Mouse (Mus musculus): ENCODE measurements around the gene Dnm2.
"Not testable (repeated sequence)": the region's sequence is repeated elsewhere in the genome, so short reads cannot be mapped to it uniquely, and the experiment has no call there.

Gene Dnm2

GRCm38 (mm10) chr9:21456246-21456929 is 31.7 kb downstream of the Dnm2 start:
- DNase-seq (ENCODE audit: low read depth, low spot score), result no peak

- DNase-seq (ENCODE audit: low read depth, low spot score), result no peak
Observed at GRCm38 (mm10) chr9:21456930-21457634, 32.4 kb downstream of the Dnm2 start.

GRCm38 (mm10) chr9:21458821-21459220 is 34.1 kb downstream of the Dnm2 start:
- no peak for DNase-seq (ENCODE audit: low read depth, low spot score)

DNA sequence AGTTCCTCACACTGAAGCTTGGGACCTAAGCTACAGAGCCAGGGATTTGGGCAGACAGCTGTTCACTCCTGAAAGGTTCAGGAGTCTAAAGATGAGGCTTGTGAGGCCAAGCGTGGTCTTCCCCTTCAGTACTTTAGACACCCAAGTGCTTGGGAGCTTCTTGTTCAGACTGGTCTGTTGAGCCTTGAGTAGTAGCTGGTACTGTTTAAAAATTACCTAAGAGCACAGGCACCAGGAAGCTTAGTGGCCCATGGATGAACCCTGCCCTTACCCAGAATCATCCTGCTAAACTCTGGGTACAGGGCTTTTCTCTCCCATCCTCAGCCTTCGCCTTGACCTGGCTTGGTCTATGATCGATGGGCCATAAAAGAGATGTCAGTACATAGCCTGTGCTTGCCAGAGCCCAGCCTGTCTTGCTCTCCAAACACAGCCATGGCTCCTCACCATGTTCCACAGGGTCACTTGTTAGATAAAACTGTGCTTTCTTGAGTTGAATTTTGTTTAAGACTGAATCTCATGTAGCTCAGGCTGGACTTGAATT is 35.8 kb downstream of the Dnm2 start:
- DNase-seq (ENCODE audit: low read depth, low spot score), result no peak

GRCm38 (mm10) chr9:21463138-21463590 is 38.5 kb downstream of the Dnm2 start:
- DNase-seq (ENCODE audit: low read depth, low spot score), result no peak

DNA sequence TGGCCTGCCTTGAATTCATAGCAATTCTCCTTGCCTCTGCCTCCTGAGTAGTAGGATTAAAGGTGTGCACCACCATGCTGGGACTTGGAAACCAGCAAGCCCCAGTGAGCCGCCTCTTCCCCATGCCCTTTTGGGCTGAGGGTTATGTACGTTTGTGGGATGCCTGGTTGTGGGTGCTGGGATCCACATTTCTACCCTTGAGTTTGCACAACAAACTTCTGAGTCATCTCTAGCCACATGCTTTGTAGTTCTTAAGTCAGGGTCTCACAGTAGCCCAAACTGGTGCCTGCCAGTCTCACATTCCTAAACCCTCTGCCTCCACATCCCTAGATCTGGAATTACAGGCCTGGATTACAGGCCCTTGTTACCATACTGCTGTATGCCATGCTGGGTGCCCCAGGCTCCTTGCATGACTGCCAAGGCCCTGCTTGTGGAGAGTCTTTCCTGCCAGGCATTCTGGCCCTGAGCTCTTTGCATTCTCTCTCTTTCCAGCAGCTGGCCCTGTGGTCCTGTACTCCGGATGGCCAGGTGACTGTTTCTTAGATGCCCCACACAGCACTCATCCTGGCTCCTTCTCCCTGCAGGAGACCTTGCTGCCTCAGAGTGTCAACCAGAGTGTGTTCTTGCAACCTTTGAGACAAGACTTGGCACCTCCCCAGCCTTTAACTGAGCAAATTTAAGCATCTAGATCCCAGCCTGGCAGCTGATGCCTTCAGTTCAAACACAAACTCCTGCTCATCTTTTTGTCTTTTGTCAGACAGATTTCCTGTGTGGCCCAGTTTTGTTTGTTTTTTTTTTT is 39.3 kb downstream of the Dnm2 start:
- DNase-seq (ENCODE audit: low read depth, low spot score), result no peak

DNA sequence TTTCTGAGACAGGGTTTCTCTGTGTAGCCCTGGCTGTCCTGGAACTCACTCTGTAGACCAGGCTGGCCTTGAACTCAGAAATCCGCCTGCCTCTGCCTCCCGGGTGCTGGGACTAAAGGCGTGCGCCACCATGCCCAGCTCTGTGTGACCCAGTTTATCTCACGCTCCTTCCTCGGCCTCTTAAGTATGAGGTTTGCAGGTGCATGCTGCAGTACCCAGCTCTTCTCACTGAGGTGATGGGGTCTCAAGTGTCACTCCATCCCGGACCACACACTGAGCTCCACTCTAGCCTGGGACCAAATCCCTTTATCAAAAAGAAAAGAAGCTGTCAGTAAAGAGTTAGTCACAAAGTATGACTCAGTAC is 39.8 kb downstream of the Dnm2 start:
- DNase-seq (ENCODE audit: low read depth, low spot score), result not testable (repeated sequence)

- peak; percentile 30 for DNase-seq (ENCODE audit: low read depth, low spot score)
Observed at GRCm38 (mm10) chr9:21469032-21470024, 44.6 kb downstream of the Dnm2 start.

DNA sequence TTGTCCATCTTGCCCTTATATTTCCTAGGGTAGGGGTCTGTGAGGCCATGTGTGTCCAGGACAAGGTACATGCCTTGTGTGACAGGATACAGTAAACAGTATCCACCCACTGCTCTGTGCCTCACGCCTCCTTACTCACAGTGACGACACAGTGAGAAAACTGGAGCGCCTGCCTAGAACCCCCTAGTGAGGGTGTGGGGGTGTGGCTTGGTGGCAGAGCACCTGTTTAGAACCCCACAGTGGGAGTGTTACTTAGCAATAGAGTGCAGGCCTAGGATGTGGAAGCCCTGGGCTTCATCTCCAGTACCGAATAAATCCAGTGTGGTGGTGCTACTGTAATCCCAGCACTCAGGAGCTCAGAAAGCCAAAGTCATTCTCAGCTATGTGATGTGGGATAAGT is 48.2 kb downstream of the Dnm2 start:
- DNase-seq (ENCODE audit: low read depth, low spot score), result no peak

GRCm38 (mm10) chr9:21477707-21478106 is 53.0 kb downstream of the Dnm2 start:
- DNase-seq (ENCODE audit: low read depth, low spot score), result no peak

DNA sequence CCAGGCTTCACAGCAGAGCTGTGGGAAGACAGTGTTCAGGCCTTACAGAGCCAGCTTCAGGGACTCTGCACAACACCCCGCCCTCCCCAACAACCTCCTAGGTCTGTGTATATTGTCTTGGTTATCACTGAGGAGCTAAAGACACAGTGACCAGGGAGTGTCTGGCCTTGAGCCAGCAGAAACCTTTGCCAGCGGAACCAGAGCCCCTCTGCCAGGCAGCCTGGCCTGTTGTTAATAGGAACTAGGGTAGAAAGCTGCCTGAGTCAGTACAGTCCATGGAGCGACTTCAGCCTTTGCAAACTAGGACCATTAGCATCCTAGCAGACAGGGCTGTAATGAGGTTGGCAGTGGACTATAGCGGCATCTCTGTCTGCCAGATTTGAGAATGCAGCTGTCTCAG is 59.4 kb downstream of the Dnm2 start:
- no peak for DNase-seq (ENCODE audit: low read depth, low spot score)

GRCm38 (mm10) chr9:21488246-21488645 is 63.5 kb downstream of the Dnm2 start:
- not testable (repeated sequence) for DNase-seq (ENCODE audit: low read depth, low spot score)

GRCm38 (mm10) chr9:21490696-21491095 is 66.0 kb downstream of the Dnm2 start:
- no peak for DNase-seq (ENCODE audit: low read depth, low spot score)

GRCm38 (mm10) chr9:21493907-21494306 is 69.2 kb downstream of the Dnm2 start:
- no peak for DNase-seq (ENCODE audit: low read depth, low spot score)

- DNase-seq (ENCODE audit: low read depth, low spot score), result no peak
Observed at GRCm38 (mm10) chr9:21494726-21495125, 70.0 kb downstream of the Dnm2 start.

DNA sequence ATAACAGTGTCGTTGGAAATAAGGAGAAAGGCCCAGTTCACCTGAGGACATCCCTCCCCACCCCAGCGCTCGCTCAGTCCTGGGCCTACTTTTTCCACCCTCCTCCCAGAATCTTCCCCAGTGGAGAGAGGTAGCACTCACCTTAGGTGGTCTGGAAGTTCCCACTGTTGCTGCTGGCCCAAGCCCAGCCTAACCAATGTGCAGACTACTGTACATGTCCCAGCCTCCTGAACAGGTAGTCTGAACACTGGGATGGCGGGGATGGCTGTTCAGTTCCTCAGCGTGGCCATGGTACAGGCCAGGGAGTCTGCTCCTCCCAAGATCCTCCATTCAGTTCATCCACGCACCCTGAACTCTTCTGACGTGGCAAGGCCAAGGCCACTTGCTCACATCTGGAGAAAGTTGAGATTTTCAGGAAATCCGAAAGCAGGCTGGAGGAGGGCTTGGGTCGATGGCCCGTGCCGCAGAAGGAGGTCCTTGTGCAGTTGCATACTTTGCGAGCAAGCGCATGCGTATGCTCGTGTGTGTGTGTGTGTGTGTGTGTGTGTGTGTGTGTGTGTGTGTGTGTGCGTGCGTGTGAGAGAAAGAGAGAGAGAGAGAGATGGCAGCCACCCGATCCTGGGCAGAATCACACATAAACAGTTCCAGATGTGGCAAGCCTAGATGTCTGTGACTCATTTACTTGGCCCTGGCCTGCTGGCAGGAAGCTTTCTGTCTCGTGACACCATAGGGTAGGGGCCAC is 71.8 kb downstream of the Dnm2 start:
- peak; percentile 90 for DNase-seq (ENCODE audit: low read depth, low spot score)

- no peak for DNase-seq (ENCODE audit: low read depth, low spot score)
Observed at GRCm38 (mm10) chr9:21497050-21497542, 72.4 kb downstream of the Dnm2 start.

DNA sequence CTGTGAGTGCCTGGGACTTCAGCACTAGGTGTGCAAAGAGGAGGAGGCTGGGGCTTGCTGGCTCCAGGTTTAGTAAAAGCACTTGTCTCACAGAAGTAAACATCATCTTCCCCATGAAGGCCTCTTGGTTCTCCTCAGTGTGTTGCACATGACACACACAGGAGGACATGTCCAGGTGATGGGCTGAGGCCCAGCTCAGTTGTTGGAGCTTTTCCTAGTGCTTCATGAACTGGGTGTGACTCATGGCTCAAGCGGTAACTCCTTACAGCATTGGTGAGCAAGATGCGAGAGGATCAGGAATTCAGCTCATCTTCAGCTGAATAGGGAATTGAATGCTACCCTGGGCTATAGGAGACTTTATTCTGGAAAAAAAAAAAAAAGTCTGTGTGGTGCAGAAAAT is 73.0 kb downstream of the Dnm2 start:
- no peak for DNase-seq (ENCODE audit: low read depth, low spot score)

GRCm38 (mm10) chr9:21498284-21498902 is 73.7 kb downstream of the Dnm2 start:
- DNase-seq (ENCODE audit: low read depth, low spot score), result no peak

DNA sequence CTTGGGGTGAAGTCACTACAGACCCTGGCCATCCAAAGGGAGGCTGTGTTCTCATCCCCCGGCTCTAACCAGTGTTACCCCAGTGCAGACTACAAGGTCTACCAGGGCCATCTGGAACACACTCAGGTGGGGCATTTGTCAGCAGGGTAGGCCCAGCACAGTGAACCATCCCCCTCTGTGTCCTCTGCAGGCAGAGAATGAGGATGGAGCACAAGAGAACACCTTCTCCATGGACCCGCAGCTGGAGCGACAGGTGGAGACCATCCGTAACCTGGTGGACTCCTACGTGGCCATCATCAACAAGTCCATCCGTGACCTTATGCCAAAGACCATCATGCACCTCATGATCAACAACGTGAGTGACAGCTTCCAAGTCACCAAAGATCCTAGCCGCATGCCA is 78.6 kb downstream of the Dnm2 start:
- no peak for DNase-seq (ENCODE audit: low read depth, low spot score)

Measured in forelimb bud, embryonic 11.5 days (tissue).